Mouse (Mus musculus) CD4-positive, CD25-positive, alpha-beta regulatory T cell, adult 4 months (primary cell): ENCODE results near the gene Btbd11. TPM values are rescaled to one million over a fixed set of nuclear protein-coding genes. Genes with fewer than 3 reads are reported as not detected.

Experiments used
- ATAC-seq: one replicate; pipeline ENCODE4 v1.8.0; 2017
- polyA plus RNA-seq, 2 experiments: library from polyadenylated mRNA; unstranded; fragments of 100-300 nt; shearing (Covaris generic); gene quantifications; one replicate each; pipeline ENCODE4 v1.2.1; 2017

Btbd11 gene
- polyA plus RNA-seq, 2 experiments from 2014 or later, result 3.6 to 5.6 TPM

DNA sequence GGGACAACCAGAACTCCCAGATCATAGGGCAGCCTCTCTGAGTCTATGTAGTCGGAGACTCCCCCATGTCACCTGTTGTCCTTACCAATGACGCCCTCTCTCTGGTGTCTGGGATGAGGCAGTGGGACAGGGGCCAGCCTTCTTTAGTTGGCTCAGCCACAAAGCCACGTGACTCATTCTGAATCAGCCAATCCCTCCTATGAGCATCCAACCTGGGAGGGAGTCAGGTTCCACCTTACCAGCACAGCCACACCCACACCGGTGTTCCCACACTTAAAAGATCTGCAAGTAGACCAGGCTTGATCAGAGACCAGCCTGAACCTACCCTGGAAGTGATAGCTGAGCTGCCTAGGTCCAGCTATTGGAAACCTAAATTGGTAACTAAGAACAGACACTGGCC lies 141.1 kb downstream of the Btbd11 start:
- ATAC-seq, result no peak

DNA sequence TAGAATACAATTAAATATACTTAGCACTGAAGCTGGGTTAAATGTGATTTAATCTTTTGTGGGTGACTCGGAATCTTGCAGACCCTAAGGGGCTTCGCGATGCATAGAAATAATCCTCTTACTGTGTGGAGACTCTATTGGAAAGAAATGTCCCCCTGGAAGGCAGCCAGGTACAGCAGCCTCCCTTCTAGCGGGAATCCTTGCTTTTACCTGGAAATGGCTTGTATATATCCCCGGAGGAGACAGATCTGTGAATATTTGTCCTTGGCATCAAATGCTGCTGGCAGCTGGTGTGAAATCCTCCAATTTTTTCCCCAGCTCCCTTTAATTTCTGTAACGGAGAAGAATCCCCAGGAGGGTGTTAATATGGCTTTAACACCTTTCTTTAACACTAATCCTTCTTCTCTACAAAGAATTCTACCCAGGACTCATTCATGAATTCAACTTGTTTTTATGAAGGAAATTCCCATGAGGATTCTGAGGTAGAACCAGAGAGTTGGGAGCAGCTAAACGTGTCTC lies 146.6 kb downstream of the Btbd11 start:
- no peak for ATAC-seq

DNA sequence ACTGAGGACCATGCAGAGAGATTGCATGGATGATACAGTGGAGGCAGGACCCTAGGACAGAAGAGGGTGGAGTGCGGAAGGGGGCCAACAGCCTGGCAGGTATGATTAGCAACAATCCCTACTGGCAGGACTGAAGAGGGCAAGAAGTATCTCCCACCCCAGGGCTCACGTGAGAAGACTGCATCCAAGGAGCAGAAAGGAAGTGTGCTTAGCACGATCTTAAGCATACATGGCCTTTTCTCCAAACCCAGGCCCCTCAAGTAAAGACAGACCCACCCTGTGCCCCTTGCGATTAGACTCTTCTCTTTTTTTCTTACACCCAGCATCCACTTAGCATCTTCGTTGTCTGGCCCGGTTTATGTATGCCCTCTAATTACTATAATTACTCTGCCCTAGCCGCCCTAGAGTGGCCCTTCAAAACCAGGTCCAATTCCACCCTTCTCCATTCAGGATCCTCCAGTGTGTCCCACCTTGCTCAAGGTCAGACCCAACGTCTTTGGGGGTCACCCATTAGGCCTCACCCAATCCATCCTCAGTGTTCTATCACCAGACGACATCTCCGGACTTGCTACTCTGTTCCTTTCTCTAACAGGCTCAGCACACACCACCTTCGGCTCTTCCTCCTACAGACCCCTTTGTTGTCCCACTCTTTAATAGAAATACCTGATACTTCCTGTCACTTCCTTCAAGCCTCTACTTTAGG lies 151.6 kb downstream of the Btbd11 start:
- no peak for ATAC-seq

DNA sequence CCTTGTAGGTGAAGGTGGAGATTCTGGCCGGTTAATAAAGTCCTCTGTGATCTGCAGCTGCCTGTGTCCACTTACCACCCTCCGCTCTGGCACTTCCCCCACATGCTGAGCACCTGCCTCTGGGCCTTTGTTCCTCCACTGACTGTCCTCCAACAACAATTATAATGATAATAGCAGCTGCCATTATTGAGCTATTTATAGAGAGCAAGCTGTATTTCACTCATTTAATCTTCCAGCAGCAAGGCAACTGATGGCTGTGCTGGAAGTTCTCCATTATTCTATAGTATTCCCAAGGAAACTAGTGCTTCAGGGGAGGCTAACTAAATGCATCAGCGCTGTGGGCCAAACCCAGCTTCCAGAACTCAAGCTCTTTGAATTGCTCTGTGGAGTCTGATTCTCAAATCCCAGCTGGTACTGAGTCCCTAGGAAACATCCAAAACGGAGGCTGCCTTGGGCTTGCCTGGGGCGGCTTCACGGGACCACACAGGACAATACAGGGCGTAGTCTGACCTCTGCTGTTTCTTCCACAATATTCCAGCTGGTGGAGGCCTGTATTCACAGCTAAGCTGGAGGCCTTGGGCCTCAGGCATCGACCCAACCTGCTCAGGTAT lies 153.0 kb downstream of the Btbd11 start:
- no peak for ATAC-seq

DNA sequence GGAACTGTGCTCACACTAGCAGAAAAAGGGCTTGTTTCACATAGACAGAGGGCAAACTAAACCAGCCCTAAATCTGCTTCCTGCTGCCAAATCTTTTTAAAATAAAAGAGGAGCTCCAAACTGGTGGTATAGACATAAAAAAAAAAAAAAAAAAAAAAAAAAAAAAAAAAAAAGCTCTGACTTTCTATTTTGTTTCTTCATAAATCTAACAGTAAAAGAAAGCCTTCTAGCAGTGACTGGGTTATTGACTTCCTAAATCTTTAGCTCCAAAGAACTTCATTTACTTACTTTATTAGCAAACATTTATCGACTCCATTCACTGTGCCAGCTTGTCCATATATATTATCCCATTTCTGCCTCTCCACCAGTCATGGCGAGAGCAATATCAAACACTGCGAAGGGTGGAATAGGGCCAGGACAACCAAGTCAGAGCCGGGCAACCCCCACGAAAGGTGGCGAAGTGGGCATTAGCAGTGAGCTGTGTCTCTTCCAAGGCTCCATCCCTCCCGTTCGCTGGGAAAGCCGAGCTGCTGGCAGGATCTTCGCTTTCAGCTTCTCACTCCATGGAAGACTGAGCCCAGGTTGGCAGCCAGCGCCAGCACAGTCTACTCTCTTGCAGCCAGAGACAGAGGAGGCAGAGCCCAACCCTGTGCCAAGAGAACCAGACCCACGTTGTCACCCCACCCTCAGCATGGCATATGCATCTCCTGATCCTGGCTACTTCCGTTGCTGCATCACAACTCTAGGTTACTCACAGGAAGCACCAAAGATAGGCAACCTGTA lies 153.9 kb downstream of the Btbd11 start:
- ATAC-seq, result no peak

DNA sequence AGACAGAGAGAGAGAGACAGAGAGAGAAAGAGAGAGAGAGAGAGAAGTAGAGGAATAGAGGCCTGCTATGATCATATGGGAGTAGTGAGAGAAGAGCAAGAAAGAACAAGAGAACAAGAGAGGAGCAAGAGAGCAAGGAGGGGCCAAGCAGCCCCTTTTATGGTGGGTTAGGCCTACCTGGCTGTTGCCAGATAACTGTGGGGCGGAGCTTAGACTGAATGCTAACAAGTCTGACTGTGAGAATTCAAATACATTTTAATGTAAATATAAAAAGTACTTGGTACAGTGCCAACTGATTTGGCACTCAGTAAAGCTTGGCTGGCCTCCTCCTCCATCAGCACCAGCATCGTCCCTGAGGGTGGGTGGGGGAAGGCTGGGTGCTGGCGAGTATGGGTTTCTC lies 154.9 kb downstream of the Btbd11 start:
- no peak for ATAC-seq

DNA sequence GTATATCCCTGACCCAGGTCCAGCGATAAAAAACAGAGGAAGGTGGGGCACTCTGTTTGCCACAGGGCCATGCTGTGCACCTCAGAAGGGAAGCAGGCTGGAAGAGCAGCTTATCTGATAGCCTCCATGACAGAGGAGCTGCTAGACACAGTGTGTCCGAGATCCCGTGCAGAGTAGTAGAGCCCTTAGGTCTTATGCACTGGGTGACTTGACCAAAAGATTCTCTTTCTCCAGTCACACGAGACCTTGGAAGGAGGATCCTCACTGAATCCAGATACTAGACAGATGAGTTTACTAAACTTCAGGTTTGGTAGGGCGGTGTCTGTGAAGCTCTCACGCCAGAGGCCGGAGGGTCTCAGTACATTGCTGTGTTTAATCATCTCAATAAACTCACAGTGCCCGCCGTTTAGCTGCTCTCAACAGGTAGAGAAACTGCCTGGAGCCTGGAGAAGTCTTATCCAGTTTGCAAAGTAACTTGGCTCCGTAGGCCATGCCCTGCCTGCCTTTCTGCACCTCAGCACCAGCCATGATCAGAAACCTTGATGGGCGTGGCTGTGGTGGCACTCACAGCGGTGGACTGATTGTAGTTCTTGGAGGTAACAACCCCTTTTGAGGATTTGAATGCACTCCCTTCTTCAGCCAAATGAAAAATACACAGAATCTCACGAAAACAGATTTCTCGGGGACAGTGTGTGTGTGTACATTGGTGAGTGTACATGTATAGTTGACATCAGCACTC lies 155.4 kb downstream of the Btbd11 start:
- ATAC-seq, result no peak

DNA sequence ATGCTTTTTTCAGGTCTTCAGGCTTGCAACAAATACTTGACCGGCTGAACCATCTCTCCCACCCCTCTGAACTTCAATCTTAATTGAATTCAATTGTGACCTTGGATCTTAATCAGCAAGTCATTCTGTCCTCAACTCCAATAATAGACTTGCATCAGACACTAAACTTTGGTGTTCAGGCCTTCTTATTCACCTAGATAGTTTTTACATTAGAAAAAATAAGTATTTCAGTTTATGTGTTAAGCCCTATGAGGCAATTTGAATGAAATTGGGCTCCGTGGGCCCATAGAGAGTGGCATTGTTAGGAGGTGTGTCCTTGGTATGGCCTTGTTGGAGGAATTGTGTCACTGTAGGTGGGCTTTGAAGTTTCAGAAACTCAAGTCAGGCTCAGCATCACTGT lies 156.7 kb downstream of the Btbd11 start:
- ATAC-seq, result no peak

DNA sequence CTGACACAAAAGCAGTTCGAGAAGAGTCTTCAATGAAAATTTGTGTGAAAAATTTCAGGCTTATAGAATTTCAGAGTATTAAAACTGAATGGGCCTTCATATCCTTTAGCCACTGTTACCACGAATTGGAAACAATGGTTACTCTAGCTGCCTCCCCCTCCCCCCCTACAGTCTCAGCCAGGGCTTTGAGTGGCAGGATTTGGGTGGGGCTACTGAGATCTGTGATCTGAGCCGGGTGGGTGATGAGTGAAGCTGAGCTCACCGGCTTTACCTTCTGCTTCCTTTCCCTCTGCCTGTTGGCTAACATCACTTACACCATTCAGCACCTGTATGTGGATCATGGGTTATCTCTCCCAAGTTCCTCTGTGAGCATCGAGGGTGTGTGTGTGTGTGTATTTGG lies 158.4 kb downstream of the Btbd11 start:
- no peak for ATAC-seq

DNA sequence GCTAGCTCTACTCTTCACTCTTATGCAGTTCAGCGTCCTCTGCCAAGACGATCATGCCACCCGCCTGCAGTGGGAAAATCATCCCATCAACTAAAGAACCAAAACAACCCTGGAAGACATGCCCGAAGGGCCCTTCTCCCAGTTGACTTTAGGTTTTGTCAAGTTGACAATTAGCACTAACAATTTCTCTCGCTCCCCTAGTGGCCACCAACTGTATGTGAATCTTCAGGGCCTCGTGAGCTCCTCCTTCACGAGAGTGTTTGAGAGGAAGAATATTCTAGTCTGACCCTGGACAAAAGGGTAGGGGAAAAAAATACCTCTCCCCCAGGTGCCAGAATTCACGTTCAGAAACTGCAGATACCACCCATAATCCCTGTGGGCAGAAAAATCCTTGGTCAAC lies 168.6 kb downstream of the Btbd11 start:
- ATAC-seq, result no peak

DNA sequence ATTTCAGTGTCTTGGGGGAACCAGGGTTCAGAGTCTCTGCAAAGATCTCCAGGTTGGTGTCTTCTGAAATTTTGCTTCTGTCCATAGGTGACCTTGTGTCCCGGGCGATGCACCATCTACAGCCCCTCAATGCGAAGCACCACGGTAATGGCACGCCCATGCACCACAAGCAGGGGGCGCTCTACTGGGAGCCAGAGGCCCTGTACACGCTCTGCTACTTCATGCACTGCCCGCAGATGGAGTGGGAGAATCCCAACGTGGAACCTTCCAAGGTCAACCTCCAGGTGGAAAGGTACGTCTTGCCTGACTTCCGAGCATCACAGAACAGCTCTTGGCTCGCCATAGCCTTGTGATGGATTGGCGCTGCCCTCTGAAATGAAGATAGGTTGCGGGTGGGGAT lies 174.8 kb downstream of the Btbd11 start:
- ATAC-seq, result no peak

DNA sequence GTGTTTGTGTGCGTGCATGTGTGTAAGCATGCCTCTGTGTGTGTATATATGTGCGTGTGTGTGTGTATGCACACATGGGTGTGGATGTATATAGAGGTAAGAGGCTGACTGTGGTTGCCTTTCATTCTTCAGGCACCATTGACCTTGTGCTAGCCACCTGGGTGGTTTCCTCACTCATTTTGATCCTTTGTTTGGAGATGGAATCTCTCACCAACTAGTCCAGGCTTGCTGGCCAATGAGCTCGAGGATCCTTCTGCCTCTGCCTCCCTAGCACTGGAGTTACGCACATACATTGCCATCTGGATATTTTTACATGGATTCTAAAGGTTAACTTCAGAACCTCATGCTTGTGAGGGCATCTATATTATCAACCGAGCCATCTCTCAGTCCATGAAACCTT lies 184.8 kb downstream of the Btbd11 start:
- no peak for ATAC-seq

DNA sequence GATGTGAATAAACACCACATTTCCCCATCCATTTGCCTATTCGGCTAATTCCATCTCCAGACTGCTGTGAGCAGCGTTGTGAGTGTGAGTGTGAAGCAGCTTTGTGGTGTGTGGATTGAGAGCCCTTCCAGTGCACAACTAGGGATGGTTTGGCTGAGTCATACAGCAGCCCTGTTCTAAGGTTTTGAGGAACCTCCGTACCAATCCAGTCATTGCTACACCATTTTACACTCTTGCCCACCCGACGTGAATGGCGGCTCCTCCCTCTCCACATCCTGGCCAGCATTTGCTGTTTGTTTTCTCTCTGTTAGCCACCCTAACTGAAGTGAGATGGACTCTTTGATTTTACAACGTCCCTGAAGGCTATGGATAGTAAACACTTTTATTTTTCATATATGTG lies 186.0 kb downstream of the Btbd11 start:
- no peak for ATAC-seq

DNA sequence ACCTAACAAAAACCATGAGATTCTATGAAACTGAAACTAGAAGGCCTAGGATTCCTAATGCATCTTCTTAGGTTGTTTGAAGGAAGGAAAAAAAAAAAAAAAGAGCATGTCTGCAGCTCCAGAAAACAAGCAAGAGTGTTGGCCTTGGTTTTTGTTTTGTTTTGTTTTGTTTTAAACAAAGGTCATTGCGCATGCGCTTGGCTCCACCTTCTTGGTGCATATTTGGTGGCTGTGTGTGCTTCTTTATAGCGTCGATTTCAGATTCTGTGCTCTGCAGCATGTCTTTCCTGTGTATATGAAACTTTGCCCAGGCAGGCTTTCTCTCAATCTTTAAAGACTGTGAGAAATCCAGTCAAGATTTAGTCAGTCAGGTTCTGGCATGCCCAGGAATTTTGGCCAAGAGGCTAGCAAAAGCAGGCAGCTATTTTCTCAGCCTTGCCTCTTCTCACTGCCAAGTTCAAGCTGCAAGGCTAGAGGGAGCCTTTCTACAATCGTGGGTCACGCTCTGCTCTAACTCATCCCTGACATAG lies 191.3 kb downstream of the Btbd11 start:
- no peak for ATAC-seq

DNA sequence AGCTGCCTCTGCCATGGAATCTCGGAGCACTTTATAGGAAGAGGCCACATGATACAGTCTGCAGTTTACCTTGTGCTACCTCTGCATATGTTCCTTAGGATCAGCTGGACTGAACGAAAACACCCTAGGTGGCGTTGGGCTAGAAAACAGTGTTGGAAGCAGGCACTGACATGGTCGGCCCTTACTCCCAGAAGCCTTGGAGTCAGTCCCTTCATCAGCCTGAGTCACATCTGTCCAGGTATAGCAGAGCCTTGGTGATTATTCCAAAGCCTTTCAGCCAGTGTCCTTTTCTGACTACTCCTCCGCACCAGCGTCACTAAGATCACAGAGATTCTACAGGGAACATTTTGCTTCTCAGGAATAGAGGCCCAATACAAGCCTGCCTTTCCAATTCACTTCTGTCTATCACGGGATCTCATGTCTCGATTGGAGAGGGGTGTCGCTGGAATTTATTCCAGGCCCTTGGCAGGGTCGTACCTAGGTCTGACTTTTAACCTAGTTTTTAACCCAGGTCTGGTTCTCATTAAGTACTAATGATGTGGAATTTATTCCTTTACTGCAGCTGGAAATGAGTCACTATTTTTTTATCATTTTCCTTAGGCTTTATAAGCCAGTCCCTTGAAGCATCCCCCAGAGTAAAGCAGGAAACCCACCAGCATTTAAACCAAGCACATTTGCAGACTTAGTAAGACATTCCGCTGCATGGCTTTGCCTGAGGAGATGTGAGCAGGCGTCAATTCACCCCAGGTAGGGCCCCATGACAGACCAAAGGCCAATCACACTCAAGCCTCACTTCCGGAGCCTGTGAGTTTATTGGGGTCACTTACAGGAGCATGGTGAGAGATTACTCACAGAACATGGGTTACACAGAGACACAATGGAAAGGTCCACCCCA lies 192.2 kb downstream of the Btbd11 start:
- ATAC-seq, result no peak

DNA sequence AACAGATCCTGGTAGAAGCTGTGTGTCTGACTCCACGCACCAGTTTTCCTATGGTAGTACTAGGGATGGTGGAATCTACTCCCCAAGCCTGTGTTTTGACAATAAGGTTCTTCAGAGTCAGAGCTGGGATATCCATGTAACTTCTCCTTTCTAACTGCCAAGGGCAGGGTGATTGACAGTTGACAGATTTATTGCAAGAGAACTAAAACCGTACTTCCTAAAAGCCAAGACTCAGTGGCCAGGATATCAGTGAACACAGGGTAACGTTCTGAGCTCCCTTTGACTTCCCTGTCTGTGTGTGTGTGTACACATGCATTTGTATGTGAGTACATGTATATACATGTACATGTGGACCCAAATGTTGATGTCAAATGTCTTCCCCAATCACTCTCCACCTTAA lies 201.1 kb downstream of the Btbd11 start:
- no peak for ATAC-seq

DNA sequence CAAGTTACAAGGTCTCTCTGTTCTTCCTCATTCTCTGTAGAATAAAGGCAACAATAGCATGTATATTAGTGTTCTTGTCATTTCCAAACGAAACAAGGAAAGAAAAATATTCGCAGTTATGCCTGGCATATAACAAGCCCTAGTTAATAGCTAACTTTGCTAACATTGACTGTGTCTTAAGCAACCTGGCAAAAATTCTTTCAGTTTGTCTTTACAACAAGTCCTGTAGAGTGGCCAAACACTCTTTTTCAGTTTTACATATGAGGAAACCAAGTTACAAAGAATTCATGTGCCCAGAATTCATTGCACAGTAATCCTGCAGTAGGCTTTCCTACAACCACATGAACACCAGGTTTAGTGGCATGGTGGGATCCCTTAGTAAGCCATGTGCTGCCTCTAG lies 203.4 kb downstream of the Btbd11 start:
- no peak for ATAC-seq

DNA sequence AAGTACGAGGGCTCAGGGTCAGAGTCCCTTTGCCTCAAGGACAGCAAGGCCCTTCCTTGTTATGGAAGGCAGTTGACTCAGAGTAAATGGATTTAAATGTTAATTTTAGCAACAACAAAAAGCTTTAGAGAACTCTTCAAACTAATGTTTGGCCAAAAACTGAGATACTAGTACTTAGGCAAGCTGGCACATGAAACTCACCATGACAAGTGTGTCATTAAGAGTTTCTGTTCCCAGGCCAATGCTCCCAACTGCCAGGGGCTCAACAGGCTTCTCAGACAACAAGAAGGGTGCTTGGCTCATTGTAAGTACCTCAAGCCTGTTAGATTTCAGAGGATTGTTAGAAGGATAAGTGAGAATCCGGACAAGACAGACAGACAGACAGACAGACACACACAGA lies 204.7 kb downstream of the Btbd11 start:
- no peak for ATAC-seq

DNA sequence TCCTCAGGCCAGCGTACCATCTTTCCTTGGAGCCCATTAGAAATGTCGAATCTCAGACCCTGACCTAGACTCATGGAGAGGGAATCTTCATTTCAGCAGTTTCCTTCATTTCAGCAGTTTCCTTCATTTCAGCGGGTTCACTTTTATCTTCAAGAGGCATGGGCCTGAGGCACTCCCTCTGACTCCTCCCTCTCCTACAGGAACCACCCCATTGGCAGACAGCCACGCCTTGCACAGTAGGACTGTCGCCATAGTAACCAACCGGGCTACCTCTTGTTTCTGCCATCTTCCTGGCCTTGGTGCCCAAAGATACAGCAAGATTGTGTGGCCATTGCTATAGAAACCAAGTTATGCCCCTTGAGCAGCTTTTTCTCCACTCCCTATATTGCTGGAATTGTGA lies 205.4 kb downstream of the Btbd11 start:
- ATAC-seq, result no peak

DNA sequence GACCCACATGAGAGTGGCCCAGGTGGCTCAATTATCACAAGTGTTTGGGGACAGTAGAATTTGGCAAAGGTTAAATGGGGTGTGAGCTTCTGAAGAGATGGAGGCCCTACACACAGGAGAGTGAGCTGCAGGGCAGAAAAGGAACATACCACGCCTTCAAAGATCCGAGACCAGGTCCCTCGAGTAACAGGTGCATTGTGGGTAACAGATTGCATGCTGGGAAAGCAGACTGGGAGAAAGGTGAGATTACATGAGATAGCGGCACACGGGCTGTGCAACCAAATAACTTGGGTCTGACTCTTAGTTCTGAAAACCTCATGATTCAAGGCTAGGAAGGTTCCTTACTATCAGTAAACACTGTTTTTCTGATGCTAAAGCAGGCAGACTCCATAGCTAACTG lies 209.7 kb downstream of the Btbd11 start:
- ATAC-seq, result no peak

DNA sequence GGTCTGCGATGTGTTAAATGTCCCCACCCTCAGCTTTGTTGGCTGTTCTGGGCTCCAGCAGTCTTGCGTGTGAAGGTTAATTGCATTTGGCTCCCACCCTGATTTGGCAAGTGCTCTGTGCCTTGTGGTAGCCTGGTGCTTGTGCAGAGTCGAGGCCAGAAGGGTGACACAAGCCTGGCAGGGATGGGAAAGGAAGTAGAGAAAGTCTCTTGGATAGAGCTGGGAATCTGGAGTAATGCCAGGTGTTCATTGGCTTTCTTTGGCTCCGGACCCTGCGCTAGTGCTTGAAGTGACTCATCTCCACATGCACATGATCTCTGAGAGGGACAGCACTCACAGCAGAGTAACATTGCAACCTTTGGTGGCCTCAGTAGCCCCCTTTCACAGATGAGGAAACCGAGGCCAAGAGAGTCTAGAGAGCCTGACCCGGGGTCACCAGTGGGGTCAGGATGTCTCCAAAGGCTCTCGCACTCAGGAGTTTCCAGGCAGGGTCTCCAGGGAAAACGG lies 211.5 kb downstream of the Btbd11 start:
- no peak for ATAC-seq
